Mouse (Mus musculus): ENCODE results near the gene Lad1. TPM values are rescaled to one million over a fixed set of nuclear protein-coding genes. Genes with fewer than 3 reads are reported as not detected.

Gene Lad1
- polyA plus RNA-seq (2015; fragmentation: Nextera tagmentation; extraction: Ambion mirVana), result 0.36 and 0.37 TPM in 2 replicates

- peak; percentile 71 for ATAC-seq
- no peak within 1 kb of the TSS for H3K27ac ChIP-seq
- no peaks in the 10 kb centered on the region for H3K36me3 ChIP-seq
- H3K4me3 ChIP-seq (replicated peaks), result peak within 1 kb of the TSS; percentile 62
- H3K9ac ChIP-seq (replicated peaks), result peak within 1 kb of the TSS; percentile 76
- no peaks in the 10 kb centered on the region for H3K9me3 ChIP-seq
- under 1% methylated on average over 57 of the region's 63 CpGs for WGBS
- H3K27me3 ChIP-seq, result peaks cover 66% of the 10 kb centered on the region
- peaks cover 12% of the 10 kb centered on the region for H3K4me1 ChIP-seq (replicated peaks)
- H3K4me2 ChIP-seq (replicated peaks), result peak within 1 kb of the TSS; percentile 99
These were observed at the start of gene Lad1 for GRCm38 (mm10) chr1:135818481-135819086. TSS of gene Lad1 (plus strand) at chr1:135818598.

DNA sequence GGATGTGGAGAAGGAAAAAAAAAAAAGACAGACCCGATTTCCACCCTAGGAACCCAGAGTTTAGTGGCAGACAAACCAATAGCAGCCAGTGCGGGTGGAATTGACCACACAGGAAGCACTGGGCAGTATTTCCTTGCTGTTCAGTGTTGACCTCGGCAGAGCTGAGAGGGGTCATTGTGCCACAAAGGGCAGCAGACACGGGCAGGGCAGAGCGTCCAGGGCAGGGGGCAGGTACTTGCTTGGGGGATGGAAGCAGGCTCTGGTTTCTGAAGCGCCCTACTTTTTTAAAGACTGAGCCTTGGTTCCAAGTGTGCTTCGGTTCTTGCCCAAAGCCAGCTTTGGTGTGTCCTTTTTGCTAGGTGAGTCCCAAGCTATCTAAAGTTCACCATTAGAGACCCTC, 48.2 kb upstream of the Lad1 start:
- ATAC-seq, result no peak

DNA sequence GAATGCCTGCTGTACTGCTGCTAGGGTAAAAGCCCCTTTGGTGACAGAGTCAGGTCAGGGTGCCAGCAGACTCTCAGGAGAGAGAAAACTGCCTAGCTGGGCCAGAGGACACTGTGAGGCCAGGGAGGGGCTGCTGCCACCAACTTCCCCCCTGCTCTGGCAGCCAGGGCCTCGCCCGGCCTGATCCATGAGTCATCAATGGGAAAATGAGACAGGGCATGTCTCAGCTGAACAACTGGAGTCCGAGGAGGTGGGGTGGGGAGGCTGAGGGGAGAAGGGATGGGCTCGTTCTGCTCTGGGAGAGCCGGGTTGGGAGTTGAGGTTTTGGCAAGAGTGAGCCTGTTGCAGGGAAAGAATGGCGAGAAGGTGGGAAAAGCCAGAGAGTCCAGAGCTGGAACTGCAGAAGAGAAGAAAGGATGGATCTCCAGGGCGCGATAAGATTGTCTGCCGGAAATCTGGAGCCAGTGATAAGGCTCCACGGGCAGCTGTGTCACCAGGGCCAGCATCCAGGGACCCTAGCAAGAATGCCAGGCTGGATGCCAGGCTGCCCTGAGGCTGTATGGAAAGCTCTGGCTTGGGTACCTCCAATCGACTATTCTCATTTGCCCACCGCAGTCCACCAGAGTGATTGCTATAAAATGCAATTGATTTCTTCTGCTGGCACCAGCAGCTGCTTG, 47.4 kb upstream of the Lad1 start:
- Histone ChIP-seq H3K9me3 (no peaks in the 10 kb centered on the region), H3K27ac (no peak overlapping the region), H3K36me3 (peaks cover 8% of the 10 kb centered on the region), H3K4me2 (replicated peaks) (no peak overlapping the region), H3K27me3 (0 out of 2 replicates have a peak, but pooled peaks cover 8% of the 10 kb centered on the region), H3K4me1 (replicated peaks) (peaks cover 29% of the 10 kb centered on the region), H3K9ac (replicated peaks) (0 out of 2 replicates have a peak overlapping the region, but pooled peaks have one; percentile 26), H3K4me3 (replicated peaks) (no peak overlapping the region)
- WGBS, result 77% methylated on average over 12 of the region's 12 CpGs
- ATAC-seq, result no peak

More for the DNA sequence above, 48.2 kb upstream of the Lad1 start:
- H3K9ac ChIP-seq (replicated peaks), result no peak overlapping the region
- H3K36me3 ChIP-seq, result peaks cover 8% of the 10 kb centered on the region
- peaks cover 10% of the 10 kb centered on the region for H3K27me3 ChIP-seq
- H3K4me1 ChIP-seq (replicated peaks), result peaks cover 35% of the 10 kb centered on the region
- no peak overlapping the region for H3K4me3 ChIP-seq (replicated peaks)
- WGBS, result 76% methylated on average over 7 of the region's 7 CpGs
- no peak overlapping the region for H3K27ac ChIP-seq
- no peak overlapping the region for H3K4me2 ChIP-seq (replicated peaks)
- no peaks in the 10 kb centered on the region for H3K9me3 ChIP-seq

DNA sequence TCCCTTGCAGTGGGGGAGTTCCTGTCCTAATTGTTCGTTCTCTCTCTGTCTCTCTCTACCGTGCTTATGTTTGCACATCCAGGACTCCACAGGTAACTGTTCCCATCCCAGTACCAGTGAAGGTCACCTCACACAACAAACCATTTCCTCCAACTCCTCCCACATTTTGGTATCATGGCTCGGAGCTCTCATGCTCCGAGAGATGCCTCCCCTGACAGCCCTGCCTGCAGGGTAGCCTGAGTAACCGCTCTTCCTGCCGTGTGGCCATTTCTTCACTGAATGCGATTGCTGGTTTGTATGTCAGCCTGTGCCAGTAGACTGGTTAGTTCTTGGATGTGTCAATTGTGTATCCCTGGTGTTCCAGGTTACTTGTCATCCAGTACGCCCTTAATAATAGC, 46.8 kb upstream of the Lad1 start:
- no peak overlapping the region for H3K9ac ChIP-seq (replicated peaks)
- peaks cover 24% of the 10 kb centered on the region for H3K4me1 ChIP-seq (replicated peaks)
- no peak overlapping the region for H3K4me2 ChIP-seq (replicated peaks)
- no peak overlapping the region for H3K27ac ChIP-seq
- no peak for ATAC-seq
- H3K4me3 ChIP-seq (replicated peaks), result no peak overlapping the region
- H3K36me3 ChIP-seq, result peaks cover 8% of the 10 kb centered on the region
- H3K9me3 ChIP-seq, result no peaks in the 10 kb centered on the region
- WGBS, result 77% methylated on average over 8 of the region's 8 CpGs
- H3K27me3 ChIP-seq, result 0 out of 2 replicates have a peak, but pooled peaks cover 8% of the 10 kb centered on the region

- no peak overlapping the region for H3K9ac ChIP-seq (replicated peaks)
- no peaks in the 10 kb centered on the region for H3K36me3 ChIP-seq
- H3K4me1 ChIP-seq (replicated peaks), result peaks cover 12% of the 10 kb centered on the region
- H3K27me3 ChIP-seq, result peaks cover 11% of the 10 kb centered on the region
- no peaks in the 10 kb centered on the region for H3K9me3 ChIP-seq
- H3K27ac ChIP-seq, result no peak overlapping the region
- ATAC-seq, result no peak
- no peak overlapping the region for H3K4me3 ChIP-seq (replicated peaks)
- H3K4me2 ChIP-seq (replicated peaks), result no peak overlapping the region
These were observed 41.8 kb upstream of the Lad1 start for GRCm38 (mm10) chr1:135776596-135776995.

GRCm38 (mm10) chr1:135777046-135777445, 41.4 kb upstream of the Lad1 start:
- no peak overlapping the region for H3K4me3 ChIP-seq (replicated peaks)
- no peaks in the 10 kb centered on the region for H3K36me3 ChIP-seq
- H3K27me3 ChIP-seq, result peaks cover 11% of the 10 kb centered on the region
- peaks cover 9% of the 10 kb centered on the region for H3K4me1 ChIP-seq (replicated peaks)
- H3K9ac ChIP-seq (replicated peaks), result no peak overlapping the region
- H3K4me2 ChIP-seq (replicated peaks), result no peak overlapping the region
- no peak overlapping the region for H3K27ac ChIP-seq
- H3K9me3 ChIP-seq, result no peaks in the 10 kb centered on the region
- WGBS, result 95% methylated on average over 1 of the region's 1 CpGs
- ATAC-seq, result no peak

DNA sequence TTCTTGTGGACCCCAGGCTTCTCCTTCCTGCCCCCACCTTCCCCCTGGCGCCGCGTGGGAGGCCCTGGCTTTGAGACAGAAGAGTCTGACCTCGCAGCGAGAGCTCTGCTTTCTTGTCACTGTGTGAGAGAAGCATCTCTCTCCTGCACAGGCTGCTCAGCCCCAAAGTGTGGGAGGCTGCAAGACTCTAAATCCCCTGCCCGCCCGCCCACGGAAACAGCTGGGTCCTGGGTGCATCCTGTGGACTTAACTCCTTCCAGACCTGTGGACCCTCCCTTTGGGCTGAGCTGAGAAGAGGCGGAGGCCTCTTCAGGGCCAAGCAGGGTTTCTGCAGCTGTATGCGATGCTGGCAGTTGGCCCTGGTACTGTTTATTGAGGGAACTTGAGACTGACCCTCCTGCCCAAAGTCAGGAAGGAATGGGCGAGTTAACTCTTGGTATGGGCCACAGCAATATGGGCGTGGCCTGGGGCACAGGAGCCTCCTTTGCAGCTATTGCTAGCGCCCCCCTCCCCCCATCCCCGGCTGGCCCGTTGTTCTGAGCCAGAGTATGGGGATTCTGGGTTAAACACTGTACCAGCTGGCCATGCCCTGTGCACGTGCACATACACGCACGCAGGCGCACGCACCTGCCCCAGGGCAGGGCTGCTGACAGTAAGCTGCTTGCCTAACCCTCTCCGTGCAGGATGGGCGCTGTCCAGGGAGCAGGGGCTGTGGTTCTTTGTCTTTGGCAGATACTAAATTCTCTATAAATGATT, 39.4 kb upstream of the Lad1 start, which contains the start of gene Tnni1:
Gene Tnni1, plus strand, starts transcription at position 655 of the 756 bp plus-strand sequence.
- Histone ChIP-seq H3K4me1 (replicated peaks) (peaks cover 15% of the 10 kb centered on the region), H3K9ac (replicated peaks) (no peak within 1 kb of the TSS; the same call in 1 of the 2 replicates), H3K27me3 (peaks cover 11% of the 10 kb centered on the region), H3K4me2 (replicated peaks) (no peak within 1 kb of the TSS), H3K4me3 (replicated peaks) (no peak within 1 kb of the TSS), H3K36me3 (no peaks in the 10 kb centered on the region), H3K9me3 (no peaks in the 10 kb centered on the region), H3K27ac (no peak within 1 kb of the TSS)
- peak; percentile 65 for ATAC-seq
- WGBS, result 30% methylated on average over 22 of the region's 22 CpGs

DNA sequence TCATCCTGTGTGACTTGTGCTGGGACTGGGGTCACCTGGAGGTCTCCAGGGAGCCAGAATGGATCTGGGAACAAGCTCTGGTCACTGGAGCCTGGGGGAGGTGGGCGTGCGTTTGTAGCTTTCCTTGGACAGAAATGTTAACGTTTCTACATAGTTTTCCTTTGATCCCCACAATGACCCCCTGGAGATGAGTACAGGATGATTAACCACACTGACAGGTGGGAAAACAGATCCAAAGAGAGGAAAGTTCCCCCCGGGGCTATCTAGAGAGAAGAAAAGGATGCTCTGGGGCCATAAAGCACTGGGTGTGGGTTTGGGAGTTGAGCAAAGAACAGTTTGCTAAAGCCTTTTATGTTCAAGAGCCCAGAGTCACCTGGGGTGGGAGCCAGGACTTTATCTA, 37.7 kb upstream of the Lad1 start:
- no peaks in the 10 kb centered on the region for H3K36me3 ChIP-seq
- no peaks in the 10 kb centered on the region for H3K9me3 ChIP-seq
- H3K27me3 ChIP-seq, result peaks cover 11% of the 10 kb centered on the region
- H3K9ac ChIP-seq (replicated peaks), result no peak overlapping the region
- ATAC-seq, result no peak
- H3K27ac ChIP-seq, result no peak overlapping the region
- no peak overlapping the region for H3K4me3 ChIP-seq (replicated peaks)
- 68% methylated on average over 4 of the region's 4 CpGs for WGBS
- no peak overlapping the region for H3K4me2 ChIP-seq (replicated peaks)
- H3K4me1 ChIP-seq (replicated peaks), result peaks cover 15% of the 10 kb centered on the region

GRCm38 (mm10) chr1:135781220-135781619, 37.2 kb upstream of the Lad1 start:
- Histone ChIP-seq H3K27me3 (peaks cover 11% of the 10 kb centered on the region), H3K27ac (no peak overlapping the region), H3K9me3 (no peaks in the 10 kb centered on the region), H3K4me2 (replicated peaks) (no peak overlapping the region), H3K9ac (replicated peaks) (no peak overlapping the region), H3K4me1 (replicated peaks) (peaks cover 15% of the 10 kb centered on the region), H3K36me3 (no peaks in the 10 kb centered on the region), H3K4me3 (replicated peaks) (no peak overlapping the region)
- peak; percentile 64; the same call in 1 of the 2 replicates for ATAC-seq
- WGBS, result 16% methylated on average over 13 of the region's 13 CpGs

- no peak overlapping the region for H3K4me2 ChIP-seq (replicated peaks)
- peaks cover 15% of the 10 kb centered on the region for H3K4me1 ChIP-seq (replicated peaks)
- H3K27ac ChIP-seq, result no peak overlapping the region
- no peak for ATAC-seq
- H3K27me3 ChIP-seq, result peaks cover 11% of the 10 kb centered on the region
- 25% methylated on average over 10 of the region's 10 CpGs for WGBS
- no peak overlapping the region for H3K4me3 ChIP-seq (replicated peaks)
- H3K36me3 ChIP-seq, result no peaks in the 10 kb centered on the region
- H3K9me3 ChIP-seq, result no peaks in the 10 kb centered on the region
- H3K9ac ChIP-seq (replicated peaks), result no peak overlapping the region
These were observed 35.6 kb upstream of the Lad1 start for GRCm38 (mm10) chr1:135782816-135783215.

- H3K4me3 ChIP-seq (replicated peaks), result no peak overlapping the region
- no peak overlapping the region for H3K9ac ChIP-seq (replicated peaks)
- no peaks in the 10 kb centered on the region for H3K36me3 ChIP-seq
- H3K4me1 ChIP-seq (replicated peaks), result peaks cover 4% of the 10 kb centered on the region; the same call in 1 of the 2 replicates
- ATAC-seq, result peak; percentile 47; the same call in 1 of the 2 replicates
- no peak overlapping the region for H3K27ac ChIP-seq
- WGBS, result 48% methylated on average over 3 of the region's 3 CpGs
- H3K27me3 ChIP-seq, result peaks cover 4% of the 10 kb centered on the region; the same call in 1 of the 2 replicates
- no peaks in the 10 kb centered on the region for H3K9me3 ChIP-seq
- H3K4me2 ChIP-seq (replicated peaks), result no peak overlapping the region
These were observed 30.6 kb upstream of the Lad1 start for GRCm38 (mm10) chr1:135787799-135788198.

GRCm38 (mm10) chr1:135788708-135789107, 29.7 kb upstream of the Lad1 start:
- H3K4me3 ChIP-seq (replicated peaks), result no peak overlapping the region
- H3K4me2 ChIP-seq (replicated peaks), result no peak overlapping the region
- H3K27ac ChIP-seq, result no peak overlapping the region
- H3K36me3 ChIP-seq, result no peaks in the 10 kb centered on the region
- peaks cover 4% of the 10 kb centered on the region for H3K4me1 ChIP-seq (replicated peaks)
- peaks cover 12% of the 10 kb centered on the region; the same call in 1 of the 2 replicates for H3K27me3 ChIP-seq
- ATAC-seq, result no peak
- WGBS, result 54% methylated on average over 10 of the region's 10 CpGs
- H3K9ac ChIP-seq (replicated peaks), result no peak overlapping the region
- no peaks in the 10 kb centered on the region for H3K9me3 ChIP-seq
